Mouse (Mus musculus): Measurements from ENCODE around the gene Crybg1. TPM values are rescaled to one million over a fixed set of nuclear protein-coding genes. Genes with fewer than 3 reads are reported as not detected.
"Not testable (repeated sequence)": the region's sequence is repeated elsewhere in the genome, so short reads cannot be mapped to it uniquely, and the experiment has no call there.

Gene Crybg1
- polyA plus RNA-seq, 1 experiment from 2014 or later = 0.11 TPM

- DNase-seq (ENCODE audit: low spot score); H3K36me3 ChIP-seq; H3K27me3 ChIP-seq (ENCODE audit: low read depth, poor library complexity, severe bottlenecking); H3K4me1 ChIP-seq; H3K27ac ChIP-seq (replicated peaks); H3K4me3 ChIP-seq; H3K9me3 ChIP-seq (replicated peaks): not testable (repeated sequence)
- WGBS = 90% methylated on average over 3 of the region's 3 CpGs
Observed at GRCm38 (mm10) chr10:43980742-43981141, 167.9 kb downstream of the Crybg1 start.

- Histone ChIP-seq H3K27me3 (ENCODE audit: low read depth, poor library complexity, severe bottlenecking) (no peaks in the 10 kb centered on the region), H3K36me3 (no peaks in the 10 kb centered on the region), H3K4me1 (no peaks in the 10 kb centered on the region), H3K4me3 (no peak overlapping the region), H3K9me3 (replicated peaks) (no peaks in the 10 kb centered on the region), H3K27ac (replicated peaks) (no peak overlapping the region)
- DNase-seq (ENCODE audit: low spot score) = no peak
- 86% methylated on average over 1 of the region's 1 CpGs for WGBS
Observed at GRCm38 (mm10) chr10:43980080-43980479, 168.6 kb downstream of the Crybg1 start.

- H3K4me1 ChIP-seq = no peaks in the 10 kb centered on the region
- no peaks in the 10 kb centered on the region for H3K9me3 ChIP-seq (replicated peaks)
- no peak for DNase-seq (ENCODE audit: low spot score)
- H3K27me3 ChIP-seq (ENCODE audit: low read depth, poor library complexity, severe bottlenecking) = no peaks in the 10 kb centered on the region
- H3K36me3 ChIP-seq = no peaks in the 10 kb centered on the region
- no peak overlapping the region for H3K27ac ChIP-seq (replicated peaks)
- 72% methylated on average over 3 of the region's 3 CpGs for WGBS
- H3K4me3 ChIP-seq = no peak overlapping the region
Observed at GRCm38 (mm10) chr10:43977353-43977752, 171.3 kb downstream of the Crybg1 start.

GRCm38 (mm10) chr10:43973244-43973643, 175.4 kb downstream of the Crybg1 start:
- no peaks in the 10 kb centered on the region for H3K27me3 ChIP-seq (ENCODE audit: low read depth, poor library complexity, severe bottlenecking)
- no peak overlapping the region for H3K27ac ChIP-seq (replicated peaks)
- H3K36me3 ChIP-seq = no peaks in the 10 kb centered on the region
- no peak for DNase-seq (ENCODE audit: low spot score)
- no peaks in the 10 kb centered on the region for H3K9me3 ChIP-seq (replicated peaks)
- H3K4me3 ChIP-seq = no peak overlapping the region
- 72% methylated on average over 2 of the region's 2 CpGs for WGBS
- no peaks in the 10 kb centered on the region for H3K4me1 ChIP-seq

GRCm38 (mm10) chr10:43964943-43965342, 183.7 kb downstream of the Crybg1 start:
- H3K4me3 ChIP-seq = no peak overlapping the region
- no peak for DNase-seq (ENCODE audit: low spot score)
- WGBS = 67% methylated on average over 2 of the region's 2 CpGs
- H3K27ac ChIP-seq (replicated peaks) = no peak overlapping the region
- H3K27me3 ChIP-seq (ENCODE audit: low read depth, poor library complexity, severe bottlenecking) = no peaks in the 10 kb centered on the region
- H3K36me3 ChIP-seq = no peaks in the 10 kb centered on the region
- no peaks in the 10 kb centered on the region for H3K4me1 ChIP-seq
- no peaks in the 10 kb centered on the region for H3K9me3 ChIP-seq (replicated peaks)

GRCm38 (mm10) chr10:43953942-43954341, 194.7 kb downstream of the Crybg1 start:
- Histone ChIP-seq H3K4me3 (no peak overlapping the region), H3K36me3 (peaks cover 4% of the 10 kb centered on the region), H3K9me3 (replicated peaks) (no peaks in the 10 kb centered on the region), H3K4me1 (no peaks in the 10 kb centered on the region; the same call in 1 of the 2 replicates), H3K27me3 (ENCODE audit: low read depth, poor library complexity, severe bottlenecking) (no peaks in the 10 kb centered on the region), H3K27ac (replicated peaks) (no peak overlapping the region)
- DNase-seq (ENCODE audit: low spot score) = peak; percentile 73

- no peak overlapping the region for H3K4me3 ChIP-seq
- WGBS = 83% methylated on average over 4 of the region's 4 CpGs
Observed at GRCm38 (mm10) chr10:43945435-43945834, 203.2 kb downstream of the Crybg1 start.

GRCm38 (mm10) chr10:43943736-43944135, 204.9 kb downstream of the Crybg1 start:
- DNase-seq (ENCODE audit: low spot score) = no peak
- 54% methylated on average over 4 of the region's 4 CpGs for WGBS
- peaks cover 20% of the 10 kb centered on the region for H3K36me3 ChIP-seq
- H3K4me1 ChIP-seq = peaks cover 29% of the 10 kb centered on the region
- H3K27ac ChIP-seq (replicated peaks) = peak overlapping the region; percentile 61
- no peaks in the 10 kb centered on the region for H3K27me3 ChIP-seq (ENCODE audit: low read depth, poor library complexity, severe bottlenecking)
- no peak overlapping the region for H3K4me3 ChIP-seq
- H3K9me3 ChIP-seq (replicated peaks) = no peaks in the 10 kb centered on the region

More at GRCm38 (mm10) chr10:43945435-43945834, 203.2 kb downstream of the Crybg1 start:
- H3K4me1 ChIP-seq = peaks cover 29% of the 10 kb centered on the region
- no peak overlapping the region for H3K27ac ChIP-seq (replicated peaks)
- no peak for DNase-seq (ENCODE audit: low spot score)
- H3K9me3 ChIP-seq (replicated peaks) = no peaks in the 10 kb centered on the region
- H3K27me3 ChIP-seq (ENCODE audit: low read depth, poor library complexity, severe bottlenecking) = no peaks in the 10 kb centered on the region
- peaks cover 19% of the 10 kb centered on the region for H3K36me3 ChIP-seq

- Histone ChIP-seq H3K4me1 (peaks cover 25% of the 10 kb centered on the region), H3K9me3 (replicated peaks) (no peaks in the 10 kb centered on the region), H3K27ac (replicated peaks) (no peak overlapping the region), H3K36me3 (peaks cover 21% of the 10 kb centered on the region), H3K4me3 (no peak overlapping the region), H3K27me3 (ENCODE audit: low read depth, poor library complexity, severe bottlenecking) (no peaks in the 10 kb centered on the region)
- no peak for DNase-seq (ENCODE audit: low spot score)
- WGBS = 78% methylated on average over 6 of the region's 6 CpGs
Observed at GRCm38 (mm10) chr10:43939136-43939662, 209.5 kb downstream of the Crybg1 start.

- Histone ChIP-seq H3K27ac (replicated peaks) (no peak overlapping the region), H3K27me3 (ENCODE audit: low read depth, poor library complexity, severe bottlenecking) (no peaks in the 10 kb centered on the region), H3K4me1 (no peaks in the 10 kb centered on the region), H3K4me3 (no peak overlapping the region), H3K9me3 (replicated peaks) (no peaks in the 10 kb centered on the region), H3K36me3 (peaks cover 54% of the 10 kb centered on the region)
- 85% methylated on average over 5 of the region's 5 CpGs for WGBS
- no peak for DNase-seq (ENCODE audit: low spot score)
Observed at GRCm38 (mm10) chr10:43928596-43928995, 220.1 kb downstream of the Crybg1 start.

- 84% methylated on average over 8 of the region's 8 CpGs for WGBS
- Histone ChIP-seq H3K4me1 (no peaks in the 10 kb centered on the region), H3K9me3 (replicated peaks) (no peaks in the 10 kb centered on the region), H3K27me3 (ENCODE audit: low read depth, poor library complexity, severe bottlenecking) (no peaks in the 10 kb centered on the region), H3K4me3 (no peak overlapping the region), H3K27ac (replicated peaks) (no peak overlapping the region), H3K36me3 (peaks cover 52% of the 10 kb centered on the region)
- DNase-seq (ENCODE audit: low spot score) = no peak
Observed at GRCm38 (mm10) chr10:43927736-43928135, 220.9 kb downstream of the Crybg1 start.

GRCm38 (mm10) chr10:43925776-43926175, 222.9 kb downstream of the Crybg1 start:
- WGBS = 92% methylated on average over 9 of the region's 9 CpGs
- not testable (repeated sequence) for H3K4me3 ChIP-seq

GRCm38 (mm10) chr10:43923096-43923495, 225.6 kb downstream of the Crybg1 start:
- H3K27ac ChIP-seq (replicated peaks) = no peak overlapping the region
- WGBS = 98% methylated on average over 3 of the region's 3 CpGs
- H3K4me1 ChIP-seq = no peaks in the 10 kb centered on the region
- no peaks in the 10 kb centered on the region for H3K9me3 ChIP-seq (replicated peaks)
- no peak overlapping the region for H3K4me3 ChIP-seq
- peaks cover 32% of the 10 kb centered on the region for H3K36me3 ChIP-seq
- DNase-seq (ENCODE audit: low spot score) = no peak
- no peaks in the 10 kb centered on the region for H3K27me3 ChIP-seq (ENCODE audit: low read depth, poor library complexity, severe bottlenecking)

More at GRCm38 (mm10) chr10:43925776-43926175, 222.9 kb downstream of the Crybg1 start:
- H3K4me1 ChIP-seq; H3K27me3 ChIP-seq (ENCODE audit: low read depth, poor library complexity, severe bottlenecking); H3K9me3 ChIP-seq (replicated peaks); DNase-seq (ENCODE audit: low spot score); H3K27ac ChIP-seq (replicated peaks): not testable (repeated sequence)
- peaks cover 48% of the 10 kb centered on the region for H3K36me3 ChIP-seq

Measured in midbrain, embryonic 10.5 days (tissue).